Mouse (Mus musculus): ENCODE measurements at regions not wholly inside any gene's neighbourhood (a gene's known extent, or its start where the extent isn't known, plus 50 kb on each side); places are given as distances from the start of the nearest gene placed in this dataset.
A peak's percentile ranks its signal among the peaks of the same experiment; 100 is the strongest.

DNA sequence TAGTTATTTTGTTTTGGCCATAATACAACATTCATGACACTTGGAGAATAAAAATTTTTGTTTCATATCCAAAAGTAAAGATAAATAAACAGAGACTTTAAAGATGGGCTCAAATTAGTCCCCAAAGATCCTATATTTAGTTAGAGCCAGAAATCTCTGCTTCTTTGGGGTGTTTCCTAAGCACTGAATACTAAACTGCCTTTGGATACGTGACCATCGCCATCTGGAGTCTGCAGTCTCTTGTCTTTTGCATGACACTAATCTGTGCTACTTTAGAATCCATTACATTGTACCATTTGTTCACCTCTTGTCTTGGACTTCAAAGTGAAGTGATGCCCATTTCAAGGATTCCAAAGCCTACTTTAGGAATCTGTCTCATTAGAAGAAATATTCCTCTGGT, 92.5 kb upstream of the Ift57 start:
- H3K36me3 ChIP-seq (ENCODE audit: control insufficient read depth, insufficient read depth, low read length) = no peaks in the 10 kb centered on the region
- 73% methylated on average over 2 of the region's 2 CpGs for WGBS

DNA sequence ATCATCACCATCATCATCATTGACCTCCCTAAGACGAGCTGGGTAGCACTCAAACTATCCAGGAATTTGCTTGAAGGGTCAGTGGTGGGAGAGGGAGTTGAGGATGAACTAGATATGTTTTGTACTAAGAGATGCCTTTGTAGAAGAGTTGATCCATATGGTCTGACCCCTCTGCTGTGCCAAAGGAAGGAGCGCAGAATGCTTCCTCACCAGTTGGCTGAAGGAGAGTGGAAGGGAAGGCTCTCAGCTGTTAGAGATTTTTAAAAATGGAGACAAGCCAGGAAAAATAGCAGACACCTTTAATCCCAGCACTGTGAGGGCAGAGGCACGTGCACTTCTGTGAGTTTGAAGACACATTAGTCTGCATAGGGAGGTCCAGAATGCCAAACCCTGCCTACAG, 84.2 kb upstream of the Ift57 start:
- Histone ChIP-seq H3K4me3 (ENCODE audit: low read depth, low read length) (no peak overlapping the region), H3K9ac (ENCODE audit: low read length) (no peak overlapping the region), H3K4me1 (ENCODE audit: control insufficient read depth, insufficient read depth, low read length) (no peaks in the 10 kb centered on the region), H3K27ac (ENCODE audit: low read depth, low read length) (no peak overlapping the region), H3K36me3 (ENCODE audit: control insufficient read depth, insufficient read depth, low read length) (no peaks in the 10 kb centered on the region), H3K4me2 (no peak overlapping the region), H3K9me3 (ENCODE audit: control insufficient read depth, low read length) (no peaks in the 10 kb centered on the region; the same call in 1 of the 2 replicates), H3K27me3 (ENCODE audit: control insufficient read depth, insufficient read depth, low read length) (no peaks in the 10 kb centered on the region)
- ATAC-seq (ENCODE audit: low FRiP score) = no peak
- 85% methylated on average over 3 of the region's 3 CpGs for WGBS
- DNase-seq (ENCODE audit: low spot score, missing footprints) = no peak

More for the DNA sequence above, 92.5 kb upstream of the Ift57 start:
- Histone ChIP-seq H3K27me3 (ENCODE audit: control insufficient read depth, insufficient read depth, low read length) (no peaks in the 10 kb centered on the region), H3K4me1 (ENCODE audit: control insufficient read depth, insufficient read depth, low read length) (no peaks in the 10 kb centered on the region), H3K27ac (ENCODE audit: low read depth, low read length) (no peak overlapping the region), H3K9ac (ENCODE audit: low read length) (no peak overlapping the region), H3K9me3 (ENCODE audit: control insufficient read depth, low read length) (no peaks in the 10 kb centered on the region), H3K4me3 (ENCODE audit: low read depth, low read length) (no peak overlapping the region), H3K4me2 (no peak overlapping the region)
- no peak for ATAC-seq (ENCODE audit: low FRiP score)
- DNase-seq (ENCODE audit: low spot score, missing footprints) = no peak

DNA sequence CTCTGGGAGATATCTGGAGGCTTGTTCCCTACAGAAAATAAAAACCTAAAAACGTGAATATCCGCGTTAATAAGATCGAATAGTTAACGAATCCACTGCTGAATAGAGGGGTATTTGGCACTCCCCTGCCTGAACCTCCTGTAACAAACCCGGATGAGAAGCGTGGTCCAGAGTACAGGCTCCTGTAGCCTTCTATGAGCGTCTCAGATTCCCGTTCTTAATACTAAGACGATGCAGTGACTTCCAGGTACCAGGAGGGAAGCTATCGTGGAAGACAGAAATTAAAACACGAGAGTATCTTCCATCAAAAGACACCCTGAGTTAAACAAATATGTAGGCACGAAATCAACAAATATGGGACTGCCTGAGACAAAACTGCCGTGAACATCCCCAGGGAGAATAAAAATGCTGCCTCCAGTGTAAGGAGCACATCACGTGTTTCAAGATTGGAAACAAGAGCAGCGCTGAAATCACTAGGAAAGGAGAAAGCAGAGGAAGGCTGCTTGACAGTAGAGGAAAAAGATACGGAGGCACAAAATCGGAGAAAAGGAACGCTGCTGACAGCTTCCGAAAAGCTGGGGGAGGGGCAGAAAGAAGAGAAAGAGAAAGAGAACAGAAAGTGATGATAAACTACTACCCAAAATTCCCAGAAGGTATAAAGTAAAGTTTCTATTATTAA, 83.6 kb upstream of the Ift57 start:
- no peaks in the 10 kb centered on the region for H3K4me1 ChIP-seq (ENCODE audit: control insufficient read depth, insufficient read depth, low read length)
- no peak overlapping the region for H3K9ac ChIP-seq (ENCODE audit: low read length)
- no peak overlapping the region for H3K27ac ChIP-seq (ENCODE audit: low read depth, low read length)
- no peaks in the 10 kb centered on the region; the same call in 1 of the 2 replicates for H3K9me3 ChIP-seq (ENCODE audit: control insufficient read depth, low read length)
- 85% methylated on average over 20 of the region's 20 CpGs for WGBS
- ATAC-seq (ENCODE audit: low FRiP score) (no peak), DNase-seq (ENCODE audit: low spot score, missing footprints) (no peak)
- H3K4me2 ChIP-seq = no peak overlapping the region
- H3K27me3 ChIP-seq (ENCODE audit: control insufficient read depth, insufficient read depth, low read length) = no peaks in the 10 kb centered on the region
- no peaks in the 10 kb centered on the region for H3K36me3 ChIP-seq (ENCODE audit: control insufficient read depth, insufficient read depth, low read length)
- H3K4me3 ChIP-seq (ENCODE audit: low read depth, low read length) = no peak overlapping the region

DNA sequence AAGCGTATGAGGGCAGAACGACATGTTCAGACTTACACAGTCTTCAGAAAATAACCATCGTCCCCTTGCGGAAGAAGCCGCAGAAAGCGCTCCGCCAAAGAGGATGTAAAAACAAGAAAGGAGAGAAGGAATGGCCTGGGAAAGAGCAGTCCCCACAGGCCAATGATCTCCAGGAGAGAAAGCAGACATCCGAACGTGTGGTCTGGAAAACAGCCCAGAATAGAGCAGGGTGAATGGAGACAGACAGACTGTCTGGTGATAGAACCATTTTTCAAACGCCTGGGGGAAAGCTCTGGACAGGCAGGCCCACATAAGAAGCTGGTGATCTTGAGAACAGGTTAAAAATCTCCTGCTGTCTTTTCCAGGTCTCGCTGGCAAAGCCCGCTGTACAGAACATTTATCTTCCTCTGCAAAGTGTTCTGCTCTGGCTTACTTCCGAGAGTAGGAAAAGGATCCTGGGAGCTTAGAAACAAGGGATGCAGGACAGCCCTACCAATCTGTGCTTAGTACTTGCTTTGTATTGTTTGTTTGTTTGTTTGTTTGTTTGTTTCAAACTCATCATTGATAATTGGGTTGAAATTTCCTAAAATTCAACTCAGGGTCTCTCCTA, 82.7 kb upstream of the Ift57 start:
- no peak for ATAC-seq (ENCODE audit: low FRiP score)
- H3K36me3 ChIP-seq (ENCODE audit: control insufficient read depth, insufficient read depth, low read length) = no peaks in the 10 kb centered on the region
- no peaks in the 10 kb centered on the region for H3K4me1 ChIP-seq (ENCODE audit: control insufficient read depth, insufficient read depth, low read length)
- no peaks in the 10 kb centered on the region; the same call in 1 of the 2 replicates for H3K9me3 ChIP-seq (ENCODE audit: control insufficient read depth, low read length)
- DNase-seq (ENCODE audit: low spot score, missing footprints) = no peak
- WGBS = 87% methylated on average over 13 of the region's 13 CpGs
- H3K27me3 ChIP-seq (ENCODE audit: control insufficient read depth, insufficient read depth, low read length) = no peaks in the 10 kb centered on the region
- H3K4me3 ChIP-seq (ENCODE audit: low read depth, low read length) = no peak overlapping the region
- H3K27ac ChIP-seq (ENCODE audit: low read depth, low read length) = no peak overlapping the region
- H3K4me2 ChIP-seq = no peak overlapping the region
- no peak overlapping the region for H3K9ac ChIP-seq (ENCODE audit: low read length)

DNA sequence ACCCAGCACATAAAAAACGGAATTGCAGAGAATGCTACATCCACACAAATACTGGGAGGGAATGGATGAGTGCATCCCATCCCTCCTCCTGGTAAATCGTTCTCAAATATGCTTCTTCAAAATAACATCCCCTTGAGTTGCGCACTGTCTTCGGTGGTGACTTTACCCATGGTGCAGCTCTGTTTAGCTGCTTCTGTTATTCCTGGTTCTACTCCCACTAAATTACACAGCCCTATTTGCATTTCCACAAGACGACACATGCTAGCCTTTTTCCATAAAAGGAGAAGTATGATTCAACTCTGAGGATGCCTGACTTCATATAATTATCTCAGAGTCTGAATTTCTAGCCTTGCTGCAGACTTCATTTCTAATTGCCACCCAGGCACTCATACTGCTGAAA, 65.5 kb upstream of the Ift57 start:
- H3K36me3 ChIP-seq (ENCODE audit: control insufficient read depth, insufficient read depth, low read length) = no peaks in the 10 kb centered on the region
- H3K27me3 ChIP-seq (ENCODE audit: control insufficient read depth, insufficient read depth, low read length) = no peaks in the 10 kb centered on the region
- H3K9ac ChIP-seq (ENCODE audit: low read length) = no peak overlapping the region
- no peak overlapping the region for H3K27ac ChIP-seq (ENCODE audit: low read depth, low read length)
- no peaks in the 10 kb centered on the region for H3K4me1 ChIP-seq (ENCODE audit: control insufficient read depth, insufficient read depth, low read length)
- no peak overlapping the region for H3K4me2 ChIP-seq
- no peak overlapping the region for H3K4me3 ChIP-seq (ENCODE audit: low read depth, low read length)
- 89% methylated on average over 5 of the region's 5 CpGs for WGBS
- H3K9me3 ChIP-seq (ENCODE audit: control insufficient read depth, low read length) = no peaks in the 10 kb centered on the region
- ATAC-seq (ENCODE audit: low FRiP score) (no peak), DNase-seq (ENCODE audit: low spot score, missing footprints) (no peak)

DNA sequence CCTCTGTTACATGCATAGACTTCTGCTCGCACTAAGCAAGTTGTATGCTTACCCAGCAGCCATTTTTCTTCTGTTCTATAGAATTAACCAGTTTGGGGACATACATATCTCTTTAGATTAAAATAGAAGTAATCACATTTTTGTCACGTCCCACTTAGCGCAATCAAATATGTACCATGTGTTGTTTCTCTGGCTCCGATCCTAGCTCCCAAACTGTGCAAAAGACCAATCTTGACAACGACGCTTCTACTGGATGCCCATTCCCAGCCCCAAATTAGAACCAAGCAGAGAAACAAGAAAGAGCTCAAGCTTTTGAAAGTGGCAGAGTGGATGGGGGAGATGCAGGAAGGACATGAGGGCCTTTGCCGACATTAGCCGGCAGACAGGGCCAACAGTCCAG, 63.5 kb upstream of the Ift57 start:
- WGBS = 94% methylated on average over 8 of the region's 8 CpGs
- H3K9me3 ChIP-seq (ENCODE audit: control insufficient read depth, low read length) = no peaks in the 10 kb centered on the region
- no peak overlapping the region for H3K9ac ChIP-seq (ENCODE audit: low read length)
- no peak overlapping the region for H3K4me3 ChIP-seq (ENCODE audit: low read depth, low read length)
- H3K36me3 ChIP-seq (ENCODE audit: control insufficient read depth, insufficient read depth, low read length) = no peaks in the 10 kb centered on the region
- DNase-seq (ENCODE audit: low spot score, missing footprints) (no peak), ATAC-seq (ENCODE audit: low FRiP score) (no peak)
- no peak overlapping the region for H3K4me2 ChIP-seq
- H3K27me3 ChIP-seq (ENCODE audit: control insufficient read depth, insufficient read depth, low read length) = no peaks in the 10 kb centered on the region
- no peaks in the 10 kb centered on the region for H3K4me1 ChIP-seq (ENCODE audit: control insufficient read depth, insufficient read depth, low read length)
- no peak overlapping the region for H3K27ac ChIP-seq (ENCODE audit: low read depth, low read length)

DNA sequence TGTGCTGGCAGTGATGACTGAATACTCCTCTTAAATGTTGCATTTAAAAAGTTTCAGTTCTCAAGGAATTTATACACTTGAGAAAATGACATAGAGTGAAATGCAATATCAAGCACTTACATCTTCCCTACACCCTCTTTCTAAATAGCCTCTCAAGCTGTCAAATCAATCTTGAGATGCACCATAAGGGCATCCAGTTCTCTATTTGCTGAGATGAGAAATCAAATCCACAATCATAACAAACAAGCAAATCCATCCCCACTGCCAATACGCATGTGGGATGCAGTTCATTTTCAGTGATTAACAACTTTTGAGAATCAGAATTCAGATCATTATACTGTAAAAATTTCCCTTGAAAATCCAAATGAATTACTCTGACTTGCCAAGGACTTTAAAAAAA, 62.6 kb upstream of the Ift57 start:
- H3K9me3 ChIP-seq (ENCODE audit: control insufficient read depth, low read length) = no peaks in the 10 kb centered on the region
- H3K27ac ChIP-seq (ENCODE audit: low read depth, low read length) = no peak overlapping the region
- ATAC-seq (ENCODE audit: low FRiP score) (no peak), DNase-seq (ENCODE audit: low spot score, missing footprints) (peak; percentile 33)
- 94% methylated on average over 1 of the region's 1 CpGs for WGBS
- H3K4me3 ChIP-seq (ENCODE audit: low read depth, low read length) = no peak overlapping the region
- H3K4me1 ChIP-seq (ENCODE audit: control insufficient read depth, insufficient read depth, low read length) = no peaks in the 10 kb centered on the region
- no peaks in the 10 kb centered on the region for H3K36me3 ChIP-seq (ENCODE audit: control insufficient read depth, insufficient read depth, low read length)
- no peak overlapping the region for H3K4me2 ChIP-seq
- H3K27me3 ChIP-seq (ENCODE audit: control insufficient read depth, insufficient read depth, low read length) = no peaks in the 10 kb centered on the region
- no peak overlapping the region for H3K9ac ChIP-seq (ENCODE audit: low read length)

DNA sequence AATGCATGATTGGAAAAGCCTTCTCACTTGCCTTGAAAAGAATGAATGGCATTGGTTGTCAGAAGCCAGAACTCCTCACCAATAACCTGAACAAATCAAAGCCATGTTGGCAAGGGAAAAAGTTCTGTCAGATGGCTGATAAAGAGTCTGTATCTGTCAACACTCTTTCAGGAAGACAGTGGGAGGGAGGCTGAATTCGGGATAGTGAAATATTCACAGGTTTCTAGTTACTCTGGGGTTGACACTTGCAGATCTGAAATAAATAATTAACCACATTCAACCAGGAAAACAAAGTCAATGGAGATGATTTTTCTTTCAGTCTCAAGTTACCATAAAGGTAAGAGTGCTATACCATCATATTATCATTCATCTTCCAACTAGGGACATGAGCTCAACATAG, 56.3 kb upstream of the Ift57 start:
- no peak overlapping the region for H3K27ac ChIP-seq (ENCODE audit: low read depth, low read length)
- H3K4me1 ChIP-seq (ENCODE audit: control insufficient read depth, insufficient read depth, low read length) = no peaks in the 10 kb centered on the region
- no peaks in the 10 kb centered on the region for H3K27me3 ChIP-seq (ENCODE audit: control insufficient read depth, insufficient read depth, low read length)
- H3K9me3 ChIP-seq (ENCODE audit: control insufficient read depth, low read length) = no peaks in the 10 kb centered on the region
- no peak for ATAC-seq (ENCODE audit: low FRiP score)
- H3K4me3 ChIP-seq (ENCODE audit: low read depth, low read length) = no peak overlapping the region
- no peak for DNase-seq (ENCODE audit: low spot score, missing footprints)
- H3K4me2 ChIP-seq = no peak overlapping the region
- 73% methylated on average over 1 of the region's 1 CpGs for WGBS
- no peaks in the 10 kb centered on the region for H3K36me3 ChIP-seq (ENCODE audit: control insufficient read depth, insufficient read depth, low read length)
- H3K9ac ChIP-seq (ENCODE audit: low read length) = no peak overlapping the region

DNA sequence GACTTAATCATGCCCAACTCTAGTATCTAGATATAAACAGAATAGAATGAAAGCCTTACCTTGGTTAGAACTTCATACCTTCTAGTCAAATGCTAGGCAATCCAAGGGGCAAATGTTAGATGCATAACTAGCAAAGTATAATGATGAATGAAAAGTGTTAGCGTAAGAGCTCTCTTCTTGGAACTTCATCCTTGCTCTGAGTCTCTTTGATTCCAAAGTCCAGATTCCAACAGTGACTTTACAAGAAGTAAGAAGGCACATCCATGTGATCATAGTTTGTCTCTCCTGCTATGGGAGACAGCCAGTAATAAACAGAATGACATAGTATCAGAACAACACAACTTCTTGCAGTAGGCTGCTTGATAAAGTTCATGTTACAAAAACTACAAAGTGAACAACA, 54.6 kb upstream of the Ift57 start:
- no peaks in the 10 kb centered on the region for H3K36me3 ChIP-seq (ENCODE audit: control insufficient read depth, insufficient read depth, low read length)
- H3K4me1 ChIP-seq (ENCODE audit: control insufficient read depth, insufficient read depth, low read length) = no peaks in the 10 kb centered on the region
- DNase-seq (ENCODE audit: low spot score, missing footprints) = peak; percentile 44
- no peak for ATAC-seq (ENCODE audit: low FRiP score)
- H3K9me3 ChIP-seq (ENCODE audit: control insufficient read depth, low read length) = no peaks in the 10 kb centered on the region
- H3K4me2 ChIP-seq = no peak overlapping the region
- WGBS = 97% methylated on average over 1 of the region's 1 CpGs
- H3K4me3 ChIP-seq (ENCODE audit: low read depth, low read length) = no peak overlapping the region
- no peak overlapping the region for H3K9ac ChIP-seq (ENCODE audit: low read length)
- no peak overlapping the region for H3K27ac ChIP-seq (ENCODE audit: low read depth, low read length)
- H3K27me3 ChIP-seq (ENCODE audit: control insufficient read depth, insufficient read depth, low read length) = no peaks in the 10 kb centered on the region

All from midbrain, embryonic 11.5 days (tissue).